In the genomic region with DNA sequence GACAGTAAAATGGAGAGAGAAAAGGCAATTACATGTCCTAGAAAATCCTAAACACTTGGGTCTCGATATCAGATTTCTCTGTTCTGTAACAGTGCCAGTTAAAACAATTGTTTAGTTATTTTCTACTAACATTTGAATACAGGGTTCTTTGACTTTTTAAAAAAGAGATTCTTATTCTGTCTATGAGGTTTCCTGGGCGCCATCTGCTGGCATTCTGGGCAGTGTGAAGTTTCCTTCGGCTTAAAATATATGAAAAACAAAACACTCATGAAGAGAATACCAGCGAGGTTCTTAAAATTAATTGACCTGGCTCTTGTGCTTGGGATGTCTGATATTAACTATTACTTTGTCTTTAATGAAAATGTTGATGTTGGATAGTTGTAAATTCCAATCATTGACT, we compare ENCODE assay signal across 8 mouse cellular contexts.
DNase-seq lines count a peak whose midpoint lies in the region.

No protein-coding gene starts in this region.

- DNase-seq in embryo, embryonic 10.5 days (ENCODE audit: low spot score) = peak; percentile 38
- DNase-seq in embryo, embryonic 9.5 days (ENCODE audit: extremely low spot score) = no peak
- DNase-seq in layer of hippocampus, adult 11-12 months (ENCODE audit: low spot score) = peak; percentile 50
- no peak for DNase-seq in layer of hippocampus, adult 9-11 months
- DNase-seq in MN1 (ENCODE audit: low spot score) = peak; percentile 26
- peak; percentile 58 for DNase-seq in layer of hippocampus, adult 9-10 months (ENCODE audit: low spot score)
- no peak for DNase-seq in yolk sac, embryonic 10.5 days (ENCODE audit: low spot score)
- no peak for DNase-seq in natural killer cell, adult 2 months (ENCODE audit: low spot score in 2 of 2)

Comparison
In these comparisons a context has a peak if more than half of its experiments do, and no peak if none do; other contexts are left out.
1. DNase-seq: peak in embryo, embryonic 10.5 days (single experiment), layer of hippocampus, adult 11-12 months (single experiment), MN1 (single experiment) and layer of hippocampus, adult 9-10 months (single experiment); none in embryo, embryonic 9.5 days (single experiment), layer of hippocampus, adult 9-11 months (single experiment), yolk sac, embryonic 10.5 days (single experiment) and natural killer cell, adult 2 months (0 of 2).